Mouse (Mus musculus): ENCODE results near the gene Mrpl45. TPM values are rescaled to one million over a fixed set of nuclear protein-coding genes. Genes with fewer than 3 reads are reported as not detected.

Gene Mrpl45
- polyA plus RNA-seq, 1 experiment, result 27.7 TPM

- no peaks in the 10 kb centered on the region for H3K4me1 ChIP-seq (ENCODE audit: control insufficient read depth, insufficient read depth, low read length)
- H3K4me3 ChIP-seq (ENCODE audit: insufficient read depth, low read length), result no peak overlapping the region
- H3K27ac ChIP-seq (ENCODE audit: insufficient read depth, low read length), result no peak overlapping the region
- TF ChIP-seq CTCF (IDR thresholded peaks at IDR 0.05; ENCODE audit: extremely low read depth, insufficient read depth, low read length) (peak; percentile 96), POLR2A (IDR thresholded peaks at IDR 0.05; ENCODE audit: extremely low read depth, insufficient read depth, low read length) (no peak)
Observed at GRCm38 (mm10) chr11:97328148-97328547, 12.6 kb downstream of the Mrpl45 start.

- H3K27ac ChIP-seq (ENCODE audit: insufficient read depth, low read length), result no peak overlapping the region
- no peaks in the 10 kb centered on the region for H3K4me1 ChIP-seq (ENCODE audit: control insufficient read depth, insufficient read depth, low read length)
- H3K4me3 ChIP-seq (ENCODE audit: insufficient read depth, low read length), result no peak overlapping the region
- TF ChIP-seq CTCF (IDR thresholded peaks at IDR 0.05; ENCODE audit: extremely low read depth, insufficient read depth, low read length) (no peak), POLR2A (IDR thresholded peaks at IDR 0.05; ENCODE audit: extremely low read depth, insufficient read depth, low read length) (no peak)
Observed at GRCm38 (mm10) chr11:97330315-97330714, 14.8 kb downstream of the Mrpl45 start.

GRCm38 (mm10) chr11:97331231-97332190 is 16.0 kb downstream of the Mrpl45 start:
- H3K27ac ChIP-seq (ENCODE audit: insufficient read depth, low read length), result no peak overlapping the region
- H3K4me3 ChIP-seq (ENCODE audit: insufficient read depth, low read length), result no peak overlapping the region
- H3K4me1 ChIP-seq (ENCODE audit: control insufficient read depth, insufficient read depth, low read length), result no peaks in the 10 kb centered on the region
- TF ChIP-seq CTCF (IDR thresholded peaks at IDR 0.05; ENCODE audit: extremely low read depth, insufficient read depth, low read length) (no peak), POLR2A (IDR thresholded peaks at IDR 0.05; ENCODE audit: extremely low read depth, insufficient read depth, low read length) (no peak)

- no peak overlapping the region for H3K27ac ChIP-seq (ENCODE audit: insufficient read depth, low read length)
- no peaks in the 10 kb centered on the region for H3K4me1 ChIP-seq (ENCODE audit: control insufficient read depth, insufficient read depth, low read length)
- TF ChIP-seq CTCF (IDR thresholded peaks at IDR 0.05; ENCODE audit: extremely low read depth, insufficient read depth, low read length), result no peak
- no peak for TF ChIP-seq POLR2A (IDR thresholded peaks at IDR 0.05; ENCODE audit: extremely low read depth, insufficient read depth, low read length)
- H3K4me3 ChIP-seq (ENCODE audit: insufficient read depth, low read length), result no peak overlapping the region
Observed at GRCm38 (mm10) chr11:97333044-97333443, 17.5 kb downstream of the Mrpl45 start.

- TF ChIP-seq CTCF (IDR thresholded peaks at IDR 0.05; ENCODE audit: extremely low read depth, insufficient read depth, low read length) (no peak), POLR2A (IDR thresholded peaks at IDR 0.05; ENCODE audit: extremely low read depth, insufficient read depth, low read length) (no peak)
- H3K27ac ChIP-seq (ENCODE audit: insufficient read depth, low read length), result no peak overlapping the region
- H3K4me1 ChIP-seq (ENCODE audit: control insufficient read depth, insufficient read depth, low read length), result no peaks in the 10 kb centered on the region
- H3K4me3 ChIP-seq (ENCODE audit: insufficient read depth, low read length), result no peak overlapping the region
Observed at GRCm38 (mm10) chr11:97333896-97334295, 18.4 kb downstream of the Mrpl45 start.

- no peaks in the 10 kb centered on the region for H3K4me1 ChIP-seq (ENCODE audit: control insufficient read depth, insufficient read depth, low read length)
- H3K27ac ChIP-seq (ENCODE audit: insufficient read depth, low read length), result no peak overlapping the region
- no peak for TF ChIP-seq CTCF (IDR thresholded peaks at IDR 0.05; ENCODE audit: extremely low read depth, insufficient read depth, low read length)
- TF ChIP-seq POLR2A (IDR thresholded peaks at IDR 0.05; ENCODE audit: extremely low read depth, insufficient read depth, low read length), result no peak
- no peak overlapping the region for H3K4me3 ChIP-seq (ENCODE audit: insufficient read depth, low read length)
Observed at GRCm38 (mm10) chr11:97334400-97334799, 18.9 kb downstream of the Mrpl45 start.

- Histone ChIP-seq H3K4me1 (ENCODE audit: control insufficient read depth, insufficient read depth, low read length) (no peaks in the 10 kb centered on the region), H3K27ac (ENCODE audit: insufficient read depth, low read length) (no peak overlapping the region), H3K4me3 (ENCODE audit: insufficient read depth, low read length) (no peak overlapping the region)
- TF ChIP-seq CTCF (IDR thresholded peaks at IDR 0.05; ENCODE audit: extremely low read depth, insufficient read depth, low read length), result no peak
Observed at GRCm38 (mm10) chr11:97336238-97336637, 20.7 kb downstream of the Mrpl45 start.

GRCm38 (mm10) chr11:97336751-97337345 is 21.3 kb downstream of the Mrpl45 start:
- no peak overlapping the region for H3K4me3 ChIP-seq (ENCODE audit: insufficient read depth, low read length)
- H3K27ac ChIP-seq (ENCODE audit: insufficient read depth, low read length), result no peak overlapping the region
- no peaks in the 10 kb centered on the region for H3K4me1 ChIP-seq (ENCODE audit: control insufficient read depth, insufficient read depth, low read length)
- TF ChIP-seq CTCF (IDR thresholded peaks at IDR 0.05; ENCODE audit: extremely low read depth, insufficient read depth, low read length) (no peak), POLR2A (IDR thresholded peaks at IDR 0.05; ENCODE audit: extremely low read depth, insufficient read depth, low read length) (no peak)

GRCm38 (mm10) chr11:97337363-97337762 is 21.8 kb downstream of the Mrpl45 start:
- Histone ChIP-seq H3K4me3 (ENCODE audit: insufficient read depth, low read length) (no peak overlapping the region), H3K4me1 (ENCODE audit: control insufficient read depth, insufficient read depth, low read length) (no peaks in the 10 kb centered on the region), H3K27ac (ENCODE audit: insufficient read depth, low read length) (no peak overlapping the region)
- TF ChIP-seq CTCF (IDR thresholded peaks at IDR 0.05; ENCODE audit: extremely low read depth, insufficient read depth, low read length) (no peak), POLR2A (IDR thresholded peaks at IDR 0.05; ENCODE audit: extremely low read depth, insufficient read depth, low read length) (no peak)

Data from cortical plate, adult 2 months (tissue).